Mouse (Mus musculus) CD4-positive helper T cell, adult 2 months (primary cell): ENCODE results near the gene Thsd7b.
"Not testable (repeated sequence)": the region's sequence is repeated elsewhere in the genome, so short reads cannot be mapped to it uniquely, and the experiment has no call there.

ENCODE experiments used
- DNase-seq: peaks from one replicate; pipeline ENCODE4 v3.0.0-alpha.2; 2012; ENCODE audit warnings: low read depth, missing footprints, low spot score

Thsd7b gene

DNA sequence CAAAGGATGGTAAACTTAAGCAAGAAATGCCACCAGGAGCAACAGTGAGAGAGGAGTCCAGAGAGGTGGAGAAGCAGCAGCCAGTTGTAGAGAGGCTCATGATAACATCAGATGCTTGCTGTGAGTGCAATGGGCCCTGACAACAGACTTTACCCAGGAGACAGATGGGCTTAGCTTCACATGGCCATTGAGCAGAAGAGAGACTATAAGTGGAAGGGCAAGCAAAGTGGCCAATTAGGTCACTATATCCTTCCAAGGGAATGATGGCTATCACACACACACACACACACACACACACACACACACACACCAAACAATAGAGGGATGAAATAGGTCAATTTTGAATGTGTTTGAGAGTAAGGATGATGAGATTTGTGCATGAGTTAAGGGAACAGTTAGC is 565.4 kb downstream of the Thsd7b start:
- DNase-seq, result no peak

- peak; percentile 3 for DNase-seq
Measured at GRCm38 (mm10) chr1:129843416-129843815, 570.3 kb downstream of the Thsd7b start.

GRCm38 (mm10) chr1:129850007-129850564 is 577.0 kb downstream of the Thsd7b start:
- DNase-seq, result no peak

DNA sequence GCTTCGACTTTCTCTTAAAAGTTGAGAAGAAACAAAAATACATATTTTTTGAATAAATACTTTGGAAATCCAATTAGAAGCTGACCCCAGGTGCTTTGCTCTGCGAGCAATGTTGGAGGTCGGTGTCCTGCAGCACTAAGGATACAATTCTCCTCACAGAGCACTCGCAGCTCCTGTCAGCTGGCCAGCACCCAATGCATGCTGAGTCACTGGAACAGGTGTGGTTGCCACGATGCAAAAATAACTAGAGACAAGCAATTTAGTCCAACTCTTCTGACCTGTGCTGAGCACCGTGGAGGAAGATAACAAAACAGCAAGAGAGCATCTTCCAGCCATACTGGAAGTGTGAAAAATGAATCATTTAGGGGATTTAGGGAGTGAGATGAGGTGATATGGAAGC is 594.6 kb downstream of the Thsd7b start:
- DNase-seq, result no peak

- no peak for DNase-seq
Measured at GRCm38 (mm10) chr1:129874355-129874754, 601.3 kb downstream of the Thsd7b start.

- DNase-seq, result no peak
Measured at GRCm38 (mm10) chr1:129887861-129888260, 614.8 kb downstream of the Thsd7b start.

- DNase-seq, result no peak
Measured at GRCm38 (mm10) chr1:129898121-129898520, 625.0 kb downstream of the Thsd7b start.

DNA sequence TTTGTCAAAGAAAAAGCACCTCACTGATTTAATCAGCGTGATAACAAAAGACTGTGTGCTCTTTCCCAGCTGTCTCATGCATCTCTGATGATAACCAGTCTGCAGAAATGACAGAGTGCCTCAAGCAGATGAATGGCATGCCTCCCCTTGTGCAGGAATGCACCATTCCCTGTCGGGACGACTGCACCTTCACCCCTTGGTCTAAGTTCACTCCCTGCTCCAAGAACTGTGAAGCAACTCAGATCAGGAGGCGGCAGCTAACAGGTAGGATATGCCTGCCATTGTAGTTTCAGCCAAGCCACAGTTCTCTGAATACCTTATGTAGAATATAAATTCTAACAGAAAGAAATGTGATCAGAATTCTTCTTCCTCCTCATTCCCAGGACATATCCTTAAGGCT is 642.4 kb downstream of the Thsd7b start:
- no peak for DNase-seq

DNA sequence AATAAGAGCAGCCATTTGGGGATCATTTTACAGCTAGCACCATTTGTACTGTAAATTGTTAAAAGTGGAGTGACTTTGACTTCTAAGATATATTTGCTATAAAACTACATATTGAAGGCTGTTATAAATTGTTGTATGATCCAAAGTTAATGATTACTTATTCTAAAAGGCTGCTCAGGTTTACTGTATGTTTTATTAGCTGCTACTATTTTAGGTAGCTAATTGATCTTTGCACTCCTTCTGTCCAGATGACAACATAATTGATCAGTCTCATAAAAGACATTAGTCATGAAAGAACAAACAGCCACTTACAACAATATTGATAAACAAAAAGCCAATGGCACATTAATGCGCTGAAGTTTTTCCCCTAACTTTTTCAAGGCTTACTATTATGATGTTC is 644.5 kb downstream of the Thsd7b start:
- no peak for DNase-seq

- DNase-seq, result peak; percentile 7
Measured at GRCm38 (mm10) chr1:129919385-129919784, 646.3 kb downstream of the Thsd7b start.

GRCm38 (mm10) chr1:129931003-129931402 is 657.9 kb downstream of the Thsd7b start:
- DNase-seq, result no peak

DNA sequence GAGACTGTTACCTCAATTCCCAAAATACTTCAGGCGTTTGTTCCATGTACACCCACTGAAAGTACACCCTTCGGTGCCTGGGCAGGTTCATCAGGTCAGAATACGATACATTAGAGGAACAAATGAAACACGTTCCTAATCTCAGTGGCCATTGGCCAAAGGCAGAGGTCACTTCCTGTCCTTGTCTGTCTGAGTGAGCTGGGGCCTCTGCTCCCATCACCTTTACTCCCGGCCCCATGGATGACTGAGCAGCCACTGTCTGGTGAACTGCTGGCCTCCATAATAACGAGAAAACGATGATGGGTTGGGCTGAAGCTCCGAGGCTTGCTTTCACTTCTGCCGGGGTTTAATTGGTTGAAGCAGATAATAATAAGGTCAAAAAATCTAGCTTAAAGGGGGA is 670.0 kb downstream of the Thsd7b start:
- DNase-seq, result no peak

DNA sequence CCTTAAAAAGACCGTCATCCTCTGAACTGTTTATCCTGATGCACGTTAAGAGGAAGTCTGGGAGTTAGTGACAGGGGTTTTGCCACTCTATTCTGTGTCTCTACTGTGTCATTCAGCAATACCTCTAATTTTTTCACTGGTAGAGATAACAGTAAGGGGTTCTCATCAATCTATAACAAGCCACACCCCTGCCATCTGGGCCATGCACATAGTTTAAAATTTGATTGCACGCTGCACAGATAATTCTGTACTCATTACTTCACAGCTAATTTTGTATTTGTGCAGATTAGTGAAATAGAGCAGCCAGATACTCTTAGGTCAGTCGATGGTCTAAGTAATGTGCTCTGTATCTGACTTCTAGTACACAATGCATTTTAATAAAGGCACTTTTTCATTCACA is 673.9 kb downstream of the Thsd7b start:
- DNase-seq, result no peak

GRCm38 (mm10) chr1:129955478-129955877 is 682.4 kb downstream of the Thsd7b start:
- no peak for DNase-seq

DNA sequence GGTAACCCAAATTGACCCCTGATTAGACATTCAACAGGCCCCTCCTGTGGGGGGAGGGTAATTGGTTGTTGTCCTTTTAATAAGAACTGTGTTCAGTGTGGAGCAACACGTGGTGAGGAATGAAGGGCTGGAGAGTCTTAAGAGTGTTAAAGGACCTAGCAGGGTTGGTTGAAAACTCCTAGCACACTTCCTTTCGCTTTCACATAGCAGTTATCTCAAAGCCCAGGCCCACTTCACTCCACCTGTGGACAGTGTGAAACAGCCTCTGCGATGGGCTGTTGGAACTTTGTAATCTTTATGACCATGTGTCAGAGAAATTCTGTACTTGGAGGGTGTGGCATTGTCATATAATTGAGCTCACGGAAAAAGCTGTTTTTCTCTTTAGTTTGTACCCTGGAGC is 683.5 kb downstream of the Thsd7b start:
- DNase-seq, result no peak

DNA sequence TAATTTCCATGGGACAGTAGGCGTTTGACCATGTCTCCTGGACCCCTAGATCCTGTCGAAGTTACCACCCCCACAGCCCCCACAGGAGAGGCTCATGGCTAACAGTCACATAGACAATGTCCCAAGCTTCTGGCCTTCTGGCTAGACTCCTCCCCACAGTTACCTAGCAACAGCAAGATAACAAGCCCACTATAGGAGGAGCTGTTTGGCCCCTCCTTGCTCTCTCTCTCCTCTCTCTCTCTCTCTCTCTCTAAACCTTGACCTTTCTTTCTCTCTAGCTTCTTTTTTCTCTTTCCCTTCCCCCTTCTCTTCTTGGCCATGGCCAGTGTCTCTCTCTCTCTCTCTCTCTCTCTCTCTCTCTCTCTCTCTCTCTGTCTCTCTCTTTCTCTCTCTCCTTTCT is 686.2 kb downstream of the Thsd7b start:
- not testable (repeated sequence) for DNase-seq

GRCm38 (mm10) chr1:129963166-129963565 is 690.1 kb downstream of the Thsd7b start:
- DNase-seq, result no peak

- DNase-seq, result not testable (repeated sequence)
Measured at GRCm38 (mm10) chr1:129989247-129989646, 716.1 kb downstream of the Thsd7b start.

- no peak for DNase-seq
Measured at GRCm38 (mm10) chr1:129990821-129991220, 717.7 kb downstream of the Thsd7b start.

DNA sequence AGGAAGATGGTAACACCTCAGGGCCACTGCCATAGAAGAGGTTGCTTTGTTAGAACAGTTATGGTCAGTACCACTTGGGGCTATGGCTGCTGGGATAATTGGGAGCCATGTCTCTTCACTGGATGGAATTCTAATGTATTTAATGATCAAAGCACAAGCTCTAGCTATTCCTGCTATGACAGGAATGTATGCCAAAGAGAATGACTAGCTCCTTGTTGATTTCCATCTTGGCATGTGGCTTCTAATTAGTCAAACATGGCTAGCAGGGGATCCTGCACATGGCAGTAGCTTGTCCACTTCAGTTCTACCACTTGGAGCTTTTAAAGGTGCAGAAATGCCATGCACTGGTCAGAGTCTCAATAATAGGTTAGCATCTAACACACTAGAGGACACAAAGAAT is 781.9 kb downstream of the Thsd7b start:
- no peak for DNase-seq

DNA sequence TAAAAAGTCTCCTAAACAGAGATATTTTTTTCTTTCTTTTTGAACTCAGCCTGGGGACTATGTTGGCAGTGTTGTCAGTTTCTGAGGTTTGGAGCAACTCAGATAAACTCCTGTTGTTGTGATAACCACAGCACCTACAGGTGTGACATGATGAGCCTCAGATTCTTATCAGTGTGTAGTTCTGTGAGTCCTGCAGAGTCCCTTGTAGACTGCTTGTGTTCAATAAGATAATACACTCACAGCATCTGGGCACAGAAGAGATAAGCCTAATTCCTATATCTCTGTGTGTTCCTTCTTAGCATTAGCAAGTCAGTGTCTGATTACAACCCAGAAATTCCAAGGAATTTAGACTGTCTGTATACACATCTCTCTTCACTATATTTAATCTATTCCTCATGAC is 789.0 kb downstream of the Thsd7b start:
- DNase-seq, result no peak

GRCm38 (mm10) chr1:130066193-130066959 is 793.3 kb downstream of the Thsd7b start:
- DNase-seq, result no peak

GRCm38 (mm10) chr1:130083788-130084187 is 810.7 kb downstream of the Thsd7b start:
- DNase-seq, result no peak
